Mouse (Mus musculus) myocyte (in vitro differentiated cells): ENCODE data around the gene Acmsd. TPM values are rescaled to one million over a fixed set of nuclear protein-coding genes. Genes with fewer than 3 reads are reported as not detected.

ENCODE experiments used
- H3K27me3 ChIP-seq: one replicate; pipeline ENCODE4 v1.6.1; 2011; ENCODE audit not compliant: control insufficient read depth, insufficient read depth, insufficient read length
- H3K36me3 ChIP-seq: one replicate; pipeline ENCODE4 v1.6.1; 2011; ENCODE audit not compliant: control insufficient read depth, insufficient read depth
- H3K4me2 ChIP-seq: one replicate; pipeline ENCODE4 v1.6.1; 2011; ENCODE audit warnings: low read depth, control low read depth
- H3K4me3 ChIP-seq: one replicate; pipeline ENCODE4 v1.5.1; 2011; ENCODE audit warnings: mild to moderate bottlenecking, control low read depth, moderate library complexity
- H3K79me2 ChIP-seq: one replicate; pipeline ENCODE4 v1.6.1; 2011; ENCODE audit not compliant: control insufficient read depth, insufficient read depth
- H3ac ChIP-seq: one replicate; pipeline ENCODE4 v1.6.1; 2011; ENCODE audit not compliant: control insufficient read depth, insufficient read length
- CEBPB ChIP-seq: IDR thresholded peaks from 2 replicates; pipeline ENCODE4 v1.6.1; 2011; ENCODE audit warnings: mild to moderate bottlenecking, moderate library complexity; ENCODE audit not compliant: poor library complexity, insufficient read depth, severe bottlenecking
- E2F4 ChIP-seq: IDR thresholded peaks from one replicate; pipeline ENCODE4 v1.6.1; 2011; ENCODE audit warnings: mild to moderate bottlenecking, control low read depth, moderate library complexity; ENCODE audit not compliant: insufficient read depth
- MAX ChIP-seq: IDR thresholded peaks from one replicate; pipeline ENCODE4 v1.6.1; 2011; ENCODE audit warnings: low read depth, mild to moderate bottlenecking, control low read depth
- MYOD1 ChIP-seq, 3 experiments: IDR thresholded peaks; one replicate each; pipeline ENCODE4 v1.6.1; 2011; ENCODE audit warnings: control low read depth in 2 of 3, low read depth in 2 of 3, mild to moderate bottlenecking in 2 of 3, moderate library complexity in 1 of 3; ENCODE audit not compliant: insufficient read length in 2 of 3, control insufficient read depth in 1 of 3
- MYOG ChIP-seq, 3 experiments: IDR thresholded peaks; one replicate each; pipeline ENCODE4 v1.6.1; 2011; ENCODE audit warnings: control low read depth in 2 of 3, low read depth in 2 of 3, mild to moderate bottlenecking in 2 of 3; ENCODE audit not compliant: insufficient read length in 2 of 3, control insufficient read depth in 1 of 3, insufficient read depth in 1 of 3
- POLR2A ChIP-seq: IDR thresholded peaks from one replicate; pipeline ENCODE4 v1.6.1; 2011; ENCODE audit warnings: low read depth, mild to moderate bottlenecking, control low read depth, moderate library complexity; ENCODE audit not compliant: insufficient read length
- POLR2AphosphoS2 ChIP-seq: IDR thresholded peaks from one replicate; pipeline ENCODE4 v1.6.1; 2011; ENCODE audit warnings: low read depth, control low read depth; ENCODE audit not compliant: insufficient read length
- REST ChIP-seq: IDR thresholded peaks from one replicate; pipeline ENCODE4 v1.6.1; 2011; ENCODE audit warnings: mild to moderate bottlenecking, control low read depth, moderate library complexity; ENCODE audit not compliant: insufficient read depth, insufficient read length
- SRF ChIP-seq: IDR thresholded peaks from one replicate; pipeline ENCODE4 v1.6.1; 2011; ENCODE audit warnings: low read depth; ENCODE audit not compliant: control insufficient read depth, insufficient read length
- TCF12 ChIP-seq: IDR thresholded peaks from one replicate; pipeline ENCODE4 v1.6.1; 2011; ENCODE audit warnings: mild to moderate bottlenecking, control low read depth; ENCODE audit not compliant: poor library complexity, insufficient read depth, severe bottlenecking
- TCF3 ChIP-seq: IDR thresholded peaks from one replicate; pipeline ENCODE4 v1.6.1; 2011; ENCODE audit warnings: low read depth, control low read depth; ENCODE audit not compliant: insufficient read length
- USF1 ChIP-seq: IDR thresholded peaks from one replicate; pipeline ENCODE4 v1.6.1; 2011; ENCODE audit warnings: low read depth, mild to moderate bottlenecking, control low read depth, moderate library complexity
- polyA plus RNA-seq: library from polyadenylated mRNA; unstranded; fragments of >200 nt; fragmentation: generic; extraction: Trizol; gene quantifications from one replicate; pipeline ENCODE4 v1.2.1, GENCODE M21; 2012; ENCODE audit warnings: missing spikeins

Gene Acmsd
- polyA plus RNA-seq, 1 experiment = not detected

GRCm38 (mm10) chr1:127774501-127774880 is 45.3 kb downstream of the Acmsd start:
- TF ChIP-seq USF1 (no peak), POLR2AphosphoS2 (no peak), TCF3 (no peak), CEBPB (no peak), REST (no peak), MYOG (IDR thresholded peaks at IDR 0.05; ENCODE audit: control insufficient read depth in 1 of 3, insufficient read depth in 1 of 3, insufficient read length in 2 of 3, low read depth in 2 of 3) (no peak), SRF (no peak), E2F4 (no peak), TCF12 (no peak), POLR2A (no peak), MYOD1 (IDR thresholded peaks at IDR 0.05; ENCODE audit: control insufficient read depth in 1 of 3, insufficient read length in 2 of 3, low read depth in 2 of 3) (no peak), MAX (no peak)
- H3K79me2 ChIP-seq = peaks cover 64% of the 10 kb centered on the region

GRCm38 (mm10) chr1:127775206-127775720 is 46.0 kb downstream of the Acmsd start:
- Histone ChIP-seq H3K79me2 (peaks cover 72% of the 10 kb centered on the region), H3K27me3 (no peaks in the 10 kb centered on the region)

More at GRCm38 (mm10) chr1:127774501-127774880, 45.3 kb downstream of the Acmsd start:
- Histone ChIP-seq H3K4me2 (peak overlapping the region; percentile 90), H3ac (peak overlapping the region; percentile 89), H3K27me3 (no peaks in the 10 kb centered on the region), H3K4me3 (peak overlapping the region; percentile 95), H3K36me3 (no peaks in the 10 kb centered on the region)

GRCm38 (mm10) chr1:127776246-127776645 is 47.0 kb downstream of the Acmsd start:
- H3ac ChIP-seq = no peak overlapping the region
- peaks cover 82% of the 10 kb centered on the region for H3K79me2 ChIP-seq
- no peaks in the 10 kb centered on the region for H3K36me3 ChIP-seq
- no peak for TF ChIP-seq MYOD1 (IDR thresholded peaks at IDR 0.05; ENCODE audit: control insufficient read depth in 1 of 3, insufficient read length in 2 of 3, low read depth in 2 of 3)
- TF ChIP-seq SRF = no peak
- TF ChIP-seq MAX = no peak
- no peak for TF ChIP-seq POLR2AphosphoS2
- no peaks in the 10 kb centered on the region for H3K27me3 ChIP-seq
- peak overlapping the region; percentile 90 for H3K4me2 ChIP-seq
- peak overlapping the region; percentile 95 for H3K4me3 ChIP-seq

More at GRCm38 (mm10) chr1:127775206-127775720, 46.0 kb downstream of the Acmsd start:
- no peak for TF ChIP-seq POLR2AphosphoS2
- no peak for TF ChIP-seq MAX
- TF ChIP-seq USF1 = no peak
- Histone ChIP-seq H3ac (peak overlapping the region; percentile 89), H3K4me2 (peak overlapping the region; percentile 90), H3K36me3 (no peaks in the 10 kb centered on the region), H3K4me3 (peak overlapping the region; percentile 95)

GRCm38 (mm10) chr1:127778611-127779010 is 49.4 kb downstream of the Acmsd start:
- no peak overlapping the region for H3K4me2 ChIP-seq
- H3K27me3 ChIP-seq = no peaks in the 10 kb centered on the region
- H3K79me2 ChIP-seq = peaks cover 96% of the 10 kb centered on the region
- no peaks in the 10 kb centered on the region for H3K36me3 ChIP-seq
- TF ChIP-seq REST = no peak
- TF ChIP-seq POLR2A = no peak
- TF ChIP-seq MYOD1 (IDR thresholded peaks at IDR 0.05; ENCODE audit: control insufficient read depth in 1 of 3, insufficient read length in 2 of 3, low read depth in 2 of 3) = peak in 2 of 3 experiments; percentile 49 to 73
- TF ChIP-seq CEBPB = no peak
- H3ac ChIP-seq = no peak overlapping the region
- H3K4me3 ChIP-seq = no peak overlapping the region

GRCm38 (mm10) chr1:127780142-127780541 is 50.9 kb downstream of the Acmsd start:
- Histone ChIP-seq H3K79me2 (peaks cover 100% of the 10 kb centered on the region), H3K4me2 (no peak overlapping the region), H3K4me3 (no peak overlapping the region), H3K36me3 (no peaks in the 10 kb centered on the region), H3ac (no peak overlapping the region), H3K27me3 (no peaks in the 10 kb centered on the region)
- TF ChIP-seq CEBPB = no peak
- no peak for TF ChIP-seq TCF3
- TF ChIP-seq REST = no peak
- no peak for TF ChIP-seq MAX
- TF ChIP-seq MYOD1 (IDR thresholded peaks at IDR 0.05; ENCODE audit: control insufficient read depth in 1 of 3, insufficient read length in 2 of 3, low read depth in 2 of 3) = no peak

GRCm38 (mm10) chr1:127780849-127781248 is 51.6 kb downstream of the Acmsd start:
- no peak overlapping the region for H3K4me2 ChIP-seq

More at GRCm38 (mm10) chr1:127780849-127781248, 51.6 kb downstream of the Acmsd start:
- no peaks in the 10 kb centered on the region for H3K36me3 ChIP-seq
- TF ChIP-seq TCF3 = no peak
- no peak for TF ChIP-seq MYOG (IDR thresholded peaks at IDR 0.05; ENCODE audit: control insufficient read depth in 1 of 3, insufficient read depth in 1 of 3, insufficient read length in 2 of 3, low read depth in 2 of 3)
- no peak for TF ChIP-seq TCF12
- TF ChIP-seq POLR2AphosphoS2 = no peak
- no peak overlapping the region for H3ac ChIP-seq
- H3K4me3 ChIP-seq = no peak overlapping the region
- peaks cover 100% of the 10 kb centered on the region for H3K79me2 ChIP-seq
- H3K27me3 ChIP-seq = no peaks in the 10 kb centered on the region
